Mouse (Mus musculus) kidney, postnatal 14 days (tissue): Measurements from ENCODE around the gene Abracl.
A peak's percentile ranks its signal among the peaks of the same experiment; 100 is the strongest.

Experiments
- DNase-seq: peaks from one replicate; pipeline ENCODE4 v3.0.0; 2022; ENCODE audit warnings: mixed read lengths

Gene Abracl

GRCm38 (mm10) chr10:18021576-18022311, 1.3 kb downstream of the Abracl start:
- no peak for DNase-seq

DNA sequence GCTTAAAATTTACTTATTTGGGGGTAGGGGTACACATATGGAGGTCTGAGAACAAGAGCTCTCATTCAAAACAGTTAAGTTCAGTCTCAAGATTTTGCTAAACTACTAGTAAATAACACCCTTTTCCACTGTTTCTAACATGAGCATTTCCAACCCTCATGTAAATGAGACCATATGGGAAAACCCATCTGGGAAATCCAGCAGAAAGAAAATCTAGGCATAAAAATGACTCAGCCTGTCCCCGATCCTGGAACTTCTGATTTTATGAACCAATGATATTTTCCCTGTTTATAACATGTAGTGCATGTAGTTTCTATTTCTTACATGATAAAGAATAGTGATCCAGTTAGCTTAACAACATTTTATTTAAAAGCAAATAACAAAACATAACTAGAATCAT, 2.2 kb downstream of the Abracl start:
- no peak for DNase-seq

DNA sequence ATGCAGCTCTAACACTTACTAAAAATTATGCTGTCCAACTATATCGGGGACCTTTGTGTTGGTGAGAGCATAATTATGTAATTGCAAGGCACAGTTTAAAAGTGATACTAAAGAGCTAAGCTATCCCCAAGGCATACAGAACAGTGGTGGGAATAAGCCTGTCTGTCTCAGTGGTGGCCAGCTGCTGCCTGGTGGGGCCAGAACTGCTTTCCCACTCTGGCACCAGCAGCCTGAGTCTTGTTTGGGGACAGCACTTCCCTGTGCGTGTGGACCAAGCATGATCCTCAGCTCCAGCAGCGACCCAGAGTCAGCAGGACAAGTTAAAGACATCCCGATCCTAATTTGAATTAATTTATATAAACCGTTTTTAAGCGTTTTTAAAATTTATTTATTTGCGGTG, 2.6 kb downstream of the Abracl start:
- no peak for DNase-seq

DNA sequence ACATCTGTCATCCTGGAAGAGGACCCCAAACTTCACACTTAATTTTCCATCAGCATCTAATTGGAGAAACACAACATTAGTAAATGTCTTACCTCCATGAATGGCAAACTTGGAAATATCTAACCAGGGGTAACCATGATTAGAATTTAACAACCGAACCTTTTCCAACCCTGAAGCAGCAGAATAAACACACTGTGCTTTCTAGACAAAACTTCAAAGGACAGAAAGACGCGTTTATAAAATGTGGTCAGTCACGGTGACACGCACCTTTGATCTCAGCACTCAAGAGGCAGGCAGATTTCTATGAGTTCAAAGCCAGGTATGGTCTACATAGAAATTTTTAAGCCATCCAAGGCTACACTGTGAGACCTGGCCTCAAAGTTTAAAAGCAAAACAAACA, 11.3 kb downstream of the Abracl start:
- DNase-seq: no peak

DNA sequence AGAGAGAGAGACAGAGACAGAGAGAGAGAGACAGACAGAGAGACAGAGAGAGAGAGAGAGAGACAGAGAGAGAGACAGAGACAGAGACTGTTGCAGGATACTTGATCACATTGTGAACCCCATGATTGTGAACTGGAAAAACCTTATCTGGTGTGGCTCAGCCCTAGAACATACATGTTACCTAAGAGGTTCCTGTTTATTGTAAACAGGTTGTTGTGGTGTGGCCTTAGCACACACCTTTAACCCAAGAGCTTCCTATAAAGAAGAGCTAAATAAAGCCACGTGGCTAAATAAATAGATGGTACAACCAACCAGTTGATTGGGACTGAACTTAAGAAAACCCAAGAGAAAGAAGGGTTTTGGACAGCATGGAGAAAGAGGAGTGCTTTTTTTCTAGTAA, 13.3 kb downstream of the Abracl start:
- DNase-seq: no peak

- no peak for DNase-seq
Observed at GRCm38 (mm10) chr10:18008118-18008517, 15.0 kb downstream of the Abracl start.

- no peak for DNase-seq
Observed at GRCm38 (mm10) chr10:18007243-18007642, 15.8 kb downstream of the Abracl start.

- no peak for DNase-seq
Observed at GRCm38 (mm10) chr10:18006756-18007155, 16.3 kb downstream of the Abracl start.

DNA sequence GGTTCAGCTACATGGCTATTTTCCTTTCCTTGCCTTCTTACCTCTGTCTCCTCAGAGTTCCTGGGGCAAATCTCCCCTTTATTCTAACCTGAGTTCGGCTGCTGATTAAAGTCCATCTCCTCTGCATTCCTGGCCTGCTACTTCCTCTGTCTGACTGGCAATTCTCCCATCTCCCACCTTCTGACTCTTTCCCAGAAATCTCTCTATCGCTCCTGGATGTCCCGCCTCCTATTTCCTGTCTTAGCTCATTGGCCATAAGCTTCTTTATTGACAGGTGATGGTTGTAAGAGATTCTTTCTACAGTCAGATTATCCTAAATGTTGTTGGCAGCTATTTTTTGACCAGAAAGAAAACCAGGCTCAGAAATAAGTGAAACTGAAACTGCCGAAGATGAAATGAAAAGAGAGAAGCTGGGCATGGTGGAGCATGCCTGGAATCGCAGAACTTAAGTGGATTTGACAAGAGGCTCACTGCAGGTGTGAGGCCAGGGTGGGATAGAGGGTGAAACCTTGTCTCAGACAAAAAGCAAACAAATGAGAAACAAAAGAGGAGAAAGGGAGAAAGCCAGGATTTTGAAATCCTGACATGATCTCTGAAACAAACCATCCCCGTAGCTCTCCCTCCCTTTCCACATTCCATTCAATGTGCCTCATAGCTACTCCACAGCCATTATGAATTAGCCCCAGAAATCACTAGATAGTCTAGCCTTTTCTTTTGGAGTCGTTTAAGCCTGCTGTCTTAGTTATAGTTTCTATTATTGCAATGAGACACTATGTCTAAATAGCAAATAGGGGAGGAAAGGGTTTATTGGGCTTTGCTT, 17.7 kb downstream of the Abracl start:
- DNase-seq: peak; percentile 6

GRCm38 (mm10) chr10:18003966-18004637, 19.0 kb downstream of the Abracl start:
- DNase-seq: peak; percentile 27

DNA sequence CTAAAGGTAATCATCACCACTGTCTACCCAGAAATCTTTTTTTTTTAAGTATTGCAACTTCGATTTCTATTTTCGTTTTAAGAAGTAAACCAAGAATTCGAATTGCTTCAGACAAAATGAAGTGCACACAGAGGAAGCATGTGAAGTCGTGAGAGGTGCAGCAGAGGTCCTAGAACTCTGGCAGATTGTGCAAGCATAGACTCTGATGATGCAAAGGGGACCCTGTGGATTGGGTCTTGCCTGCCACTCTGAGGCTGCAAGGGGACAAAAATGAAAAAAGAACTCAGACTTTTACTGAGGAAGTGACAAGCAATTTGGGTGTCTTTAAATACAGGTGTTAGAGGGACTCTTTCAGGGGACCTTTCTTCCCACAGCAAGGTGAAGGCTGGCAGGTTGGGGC, 32.5 kb downstream of the Abracl start:
- DNase-seq: no peak

DNA sequence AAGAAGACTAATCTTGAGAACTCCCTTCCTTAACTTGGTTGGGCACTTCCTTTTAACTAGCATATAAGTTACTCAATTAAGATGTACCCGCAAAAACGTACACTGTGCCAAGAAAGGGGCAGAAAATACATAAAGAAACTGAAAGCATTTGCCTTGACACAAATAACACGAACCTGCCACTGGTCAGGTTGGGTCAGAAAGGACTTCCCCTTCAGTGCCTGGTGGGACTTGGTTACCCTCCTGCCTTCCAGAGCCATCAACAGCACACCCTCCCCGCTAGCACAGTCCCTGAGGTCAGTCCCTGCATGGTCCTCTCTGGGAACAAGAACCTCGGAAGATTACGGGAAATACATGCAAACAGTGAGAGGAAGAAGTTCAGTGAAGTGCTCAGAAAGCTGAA, 34.0 kb downstream of the Abracl start:
- DNase-seq: no peak

DNA sequence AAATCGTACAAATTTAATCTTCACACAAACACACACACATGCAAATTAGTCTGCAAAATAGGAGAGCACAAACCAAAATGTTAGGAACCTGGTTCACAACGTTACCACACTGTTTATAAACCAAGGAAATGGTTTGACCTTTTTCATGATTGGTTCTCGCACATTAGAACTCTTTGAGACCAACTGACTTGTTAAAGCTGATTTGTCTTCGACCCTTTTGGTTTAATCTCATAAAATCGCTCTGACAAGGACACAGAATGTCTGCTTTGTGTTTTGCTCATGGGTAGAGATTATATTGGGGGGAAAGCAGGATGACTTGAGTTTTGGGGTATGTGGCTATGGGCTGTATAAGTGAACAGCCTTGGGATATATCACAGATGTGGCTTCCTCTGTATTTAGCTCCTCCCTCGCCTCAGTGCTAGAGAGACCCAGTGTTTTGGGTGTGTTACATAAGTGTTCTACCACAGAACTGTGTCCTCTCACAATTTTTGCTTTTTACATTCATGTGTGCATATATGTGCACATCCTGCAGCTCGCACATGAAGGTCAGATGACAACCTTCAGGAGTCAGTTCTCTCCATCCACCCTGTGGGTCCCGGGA, 35.2 kb downstream of the Abracl start:
- no peak for DNase-seq

GRCm38 (mm10) chr10:17983313-17983712, 39.8 kb downstream of the Abracl start:
- peak; percentile 5 for DNase-seq

- DNase-seq: no peak
Observed at GRCm38 (mm10) chr10:17966090-17966489, 57.0 kb downstream of the Abracl start.
